Mouse (Mus musculus): ENCODE data around the gene Pacs2. TPM values are rescaled to one million over a fixed set of nuclear protein-coding genes. Genes with fewer than 3 reads are reported as not detected.

The Pacs2 gene
- total RNA-seq, 4 experiments from 2014 or later = 42.2 to 60.4 (median 53.7) TPM

- no peak for DNase-seq
These were observed 1.9 kb upstream of the Pacs2 start for GRCm38 (mm10) chr12:113012443-113012842.

GRCm38 (mm10) chr12:113013021-113013491, 1.3 kb upstream of the Pacs2 start:
- DNase-seq = no peak

GRCm38 (mm10) chr12:113014561-113015556, 551 bp downstream of the Pacs2 start:
- DNase-seq = peak; percentile 29

GRCm38 (mm10) chr12:113015956-113016355, 1.6 kb downstream of the Pacs2 start:
- no peak for DNase-seq

GRCm38 (mm10) chr12:113016976-113017375, 2.7 kb downstream of the Pacs2 start:
- no peak for DNase-seq

GRCm38 (mm10) chr12:113017429-113017984, 3.2 kb downstream of the Pacs2 start:
- DNase-seq = no peak

- no peak for DNase-seq
These were observed 4.5 kb downstream of the Pacs2 start for GRCm38 (mm10) chr12:113018763-113019162.

- no peak for DNase-seq
These were observed 7.2 kb downstream of the Pacs2 start for GRCm38 (mm10) chr12:113021488-113021887.

- no peak for DNase-seq
These were observed 8.8 kb downstream of the Pacs2 start for GRCm38 (mm10) chr12:113023082-113023481.

GRCm38 (mm10) chr12:113026557-113026956, 12.2 kb downstream of the Pacs2 start:
- no peak for DNase-seq

- no peak for DNase-seq
These were observed 13.2 kb downstream of the Pacs2 start for GRCm38 (mm10) chr12:113027495-113027894.

- DNase-seq = no peak
These were observed 13.8 kb downstream of the Pacs2 start for GRCm38 (mm10) chr12:113028067-113028466.

GRCm38 (mm10) chr12:113028898-113029297, 14.6 kb downstream of the Pacs2 start:
- DNase-seq = no peak

- no peak for DNase-seq
These were observed 15.7 kb downstream of the Pacs2 start for GRCm38 (mm10) chr12:113030046-113030445.

- DNase-seq = no peak
These were observed 16.7 kb downstream of the Pacs2 start for GRCm38 (mm10) chr12:113030993-113031392.

GRCm38 (mm10) chr12:113031441-113031840, 17.1 kb downstream of the Pacs2 start:
- DNase-seq = no peak

- no peak for DNase-seq
These were observed 18.3 kb downstream of the Pacs2 start for GRCm38 (mm10) chr12:113032296-113033250.

- DNase-seq = no peak
These were observed 20.8 kb downstream of the Pacs2 start for GRCm38 (mm10) chr12:113035093-113035492.

GRCm38 (mm10) chr12:113036996-113037395, 22.7 kb downstream of the Pacs2 start:
- no peak for DNase-seq

- DNase-seq = no peak
These were observed 24.1 kb downstream of the Pacs2 start for GRCm38 (mm10) chr12:113038414-113038813.

- no peak for DNase-seq
These were observed 27.5 kb downstream of the Pacs2 start for GRCm38 (mm10) chr12:113041481-113042439.
